Mouse (Mus musculus) urinary bladder, postnatal 14 days (tissue): ENCODE measurements around the gene Camk1.
"Not testable (repeated sequence)": the region's sequence is repeated elsewhere in the genome, so short reads cannot be mapped to it uniquely, and the experiment has no call there.

Experiments
- DNase-seq: peaks from one replicate; pipeline ENCODE4 v3.0.0; 2021; ENCODE audit warnings: low spot score

Gene Camk1

DNA sequence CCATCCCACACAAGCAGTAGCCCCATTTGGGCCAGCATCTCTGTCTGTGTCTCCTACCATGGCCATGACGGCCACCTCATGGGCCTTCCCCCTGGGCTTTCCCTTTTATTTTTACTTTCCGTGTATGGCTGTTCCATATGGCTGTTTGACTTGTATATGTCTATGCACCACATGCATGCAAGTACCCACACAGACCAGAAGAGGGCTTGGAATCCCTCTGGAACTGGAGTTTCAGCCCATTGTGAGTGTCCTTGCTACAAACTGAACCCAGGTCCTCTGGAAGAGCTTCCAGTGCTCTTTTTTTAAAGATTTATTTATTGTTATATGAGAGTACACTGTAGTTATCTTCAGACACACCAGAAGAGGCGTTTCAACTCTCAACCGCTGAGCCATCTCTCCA lies 17.7 kb upstream of the Camk1 start:
- DNase-seq: no peak

DNA sequence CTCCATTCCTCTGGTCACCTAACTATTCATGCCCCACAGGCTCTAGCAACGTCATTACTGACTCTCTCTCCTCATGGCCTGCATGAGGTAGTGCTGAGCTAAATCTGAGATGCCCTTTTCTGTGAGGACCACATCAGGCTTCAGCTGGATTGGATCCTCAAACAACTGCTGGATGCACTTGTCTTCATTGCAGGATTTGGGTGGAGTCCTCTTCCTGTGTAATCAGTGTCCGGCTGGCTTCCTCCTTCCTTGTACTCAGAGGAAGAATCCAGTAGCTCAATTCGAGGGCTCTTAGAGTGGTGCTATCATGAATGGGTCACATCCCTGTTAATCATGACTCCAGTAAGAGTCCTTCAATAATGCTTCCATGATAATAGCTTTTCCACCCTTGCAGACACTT lies 9.9 kb upstream of the Camk1 start:
- no peak for DNase-seq

DNA sequence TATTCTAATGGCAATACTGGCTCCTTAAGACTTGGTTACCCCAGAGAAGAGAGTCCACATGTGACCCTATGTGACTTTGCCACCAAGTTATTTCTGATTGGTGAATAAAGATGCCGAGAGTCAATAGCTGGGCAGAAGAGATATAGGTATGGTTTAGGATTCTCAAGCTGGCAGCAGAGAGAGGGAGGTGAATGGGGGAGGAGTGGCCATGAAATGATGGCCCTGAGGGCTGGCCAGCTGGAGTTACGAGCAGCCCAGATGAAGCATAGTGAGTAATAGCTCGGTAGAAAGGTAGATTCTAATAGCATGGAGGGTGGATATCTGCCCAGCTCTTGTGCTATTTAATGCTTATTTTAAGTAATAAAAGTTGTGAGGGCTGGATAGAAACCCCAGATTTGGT lies 9.0 kb upstream of the Camk1 start:
- DNase-seq: no peak

DNA sequence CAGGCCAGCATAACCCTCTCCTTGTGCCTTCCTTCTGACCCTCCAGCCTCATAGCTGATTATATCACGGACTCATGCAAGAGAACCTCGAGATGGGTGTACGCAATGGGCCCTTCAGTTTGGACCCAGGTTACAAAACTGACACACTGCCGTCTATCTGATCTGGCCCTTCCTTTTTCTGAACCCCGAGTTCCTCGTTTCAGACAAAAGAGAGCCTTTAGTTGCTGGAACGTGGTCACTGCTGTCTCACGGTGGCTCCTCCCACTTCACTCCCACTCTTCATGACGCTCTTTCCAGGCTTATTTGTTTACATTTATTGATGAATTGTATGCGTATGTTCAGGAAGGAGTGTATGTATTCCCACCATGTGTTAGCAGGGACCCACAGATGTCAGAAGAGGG lies 7.9 kb upstream of the Camk1 start:
- no peak for DNase-seq

DNA sequence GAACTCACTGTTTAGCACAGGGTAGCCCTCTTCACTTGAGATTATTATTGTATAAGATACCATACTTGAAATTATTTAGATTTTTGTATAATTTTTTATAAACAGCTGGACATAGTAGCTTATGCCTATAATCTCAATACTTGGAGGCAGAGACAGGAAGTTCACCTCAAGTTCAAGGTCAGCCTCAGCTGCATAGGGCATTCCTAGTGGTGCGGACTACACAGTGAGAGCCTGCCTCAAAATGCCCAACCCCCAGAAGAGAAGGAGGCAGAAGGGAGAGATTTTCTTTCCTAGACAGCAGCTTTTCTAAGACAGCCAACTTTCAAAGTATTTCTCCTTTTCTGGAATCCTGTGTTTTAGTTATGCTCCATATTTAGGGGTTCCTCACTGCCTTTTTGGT lies 7.4 kb upstream of the Camk1 start:
- no peak for DNase-seq

DNA sequence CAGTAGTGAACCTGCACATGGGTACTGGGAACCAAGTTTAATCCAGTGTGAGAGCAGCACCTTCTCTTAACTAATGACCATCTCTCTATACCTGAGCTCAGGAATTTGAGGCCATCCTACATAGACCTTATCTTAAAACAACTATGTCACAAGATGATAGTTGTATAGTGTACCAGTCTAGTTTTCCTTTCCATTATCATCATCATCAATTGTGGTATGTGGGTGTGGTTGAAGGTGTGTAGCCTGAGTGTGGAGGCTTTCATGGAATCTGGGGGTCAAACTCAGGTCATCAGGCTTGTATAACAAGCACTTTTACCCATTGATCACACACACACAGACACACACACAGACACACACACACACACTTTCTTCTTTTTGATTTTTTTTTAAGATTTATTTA lies 6.8 kb upstream of the Camk1 start:
- no peak for DNase-seq

DNA sequence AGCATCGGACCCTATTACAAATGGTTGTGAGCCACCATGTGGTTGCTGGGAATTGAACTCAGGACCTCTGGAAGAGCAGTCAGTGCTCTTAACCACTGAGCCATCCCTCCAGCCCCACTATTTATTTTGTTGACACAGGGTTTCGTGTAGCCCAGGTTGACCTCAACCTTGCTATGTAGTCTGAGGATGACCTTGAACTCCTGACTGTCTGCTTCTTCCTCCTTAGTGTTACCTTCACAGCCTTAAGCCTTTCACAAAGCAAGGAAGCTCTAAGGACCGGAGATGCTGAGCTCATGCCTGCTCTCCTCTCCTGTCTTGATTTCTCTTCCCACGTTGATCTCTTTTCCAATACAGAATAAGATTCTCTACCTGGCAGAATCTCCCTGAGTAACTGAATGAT lies 3.1 kb upstream of the Camk1 start:
- DNase-seq: no peak

DNA sequence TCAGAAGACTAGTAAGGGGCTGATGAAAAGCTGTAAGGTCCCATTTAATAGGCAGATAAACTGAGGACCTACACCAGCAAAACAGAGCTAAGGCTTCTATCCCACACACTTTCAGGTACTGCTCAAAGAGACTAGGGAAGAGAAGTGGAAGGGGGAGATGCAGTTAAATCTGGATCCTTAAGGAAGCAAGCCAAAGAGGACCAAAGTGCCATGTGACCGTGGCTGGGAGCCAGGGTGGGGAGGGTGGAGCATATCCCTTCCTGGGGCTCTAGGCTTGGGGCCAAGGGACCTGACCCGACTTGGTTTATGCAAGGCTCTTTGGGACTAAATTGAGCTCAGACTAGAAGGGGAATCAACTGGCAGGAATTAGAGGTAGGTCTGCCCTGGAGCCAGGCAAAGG lies 537 bp upstream of the Camk1 start:
- peak; percentile 75 for DNase-seq

DNA sequence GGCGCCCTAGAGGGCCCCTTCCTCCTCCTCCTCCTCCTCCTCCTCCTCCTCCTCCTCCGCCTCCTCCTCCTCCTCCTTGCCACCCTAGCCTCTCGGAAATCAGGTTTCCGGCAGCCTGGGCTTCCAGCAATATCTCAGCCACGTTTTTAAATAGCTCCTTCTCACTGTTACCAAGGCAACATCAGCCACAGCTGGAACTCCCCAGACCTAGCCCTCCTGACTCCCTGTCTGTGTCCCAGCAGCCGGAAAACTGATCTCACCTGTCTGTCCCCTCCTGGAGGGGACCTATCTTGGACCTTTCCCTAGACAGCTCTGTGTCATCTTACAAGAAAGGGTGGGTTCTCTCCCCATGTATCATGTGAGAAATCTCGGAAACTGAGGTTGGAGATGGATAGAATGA lies 1.5 kb downstream of the Camk1 start:
- DNase-seq: no peak

DNA sequence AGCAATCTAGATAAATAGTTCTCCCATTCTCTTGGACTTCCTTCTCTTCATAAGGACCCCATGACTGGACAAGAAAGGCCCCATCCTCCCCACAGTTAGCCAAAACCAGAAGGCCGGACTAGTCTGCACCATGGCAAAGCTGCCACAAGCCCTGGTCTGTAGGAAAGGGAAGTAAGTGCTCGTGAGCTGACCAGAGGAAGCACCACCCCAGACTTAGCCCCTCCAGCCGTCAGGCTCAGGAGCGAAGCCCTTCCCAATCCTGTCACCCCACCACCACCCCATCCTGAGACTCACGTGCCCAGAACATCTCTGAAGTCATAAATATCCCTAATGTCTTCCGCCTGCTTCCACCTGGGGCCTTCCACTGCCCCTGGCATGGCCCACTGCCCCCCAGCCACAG lies 2.2 kb downstream of the Camk1 start:
- no peak for DNase-seq

DNA sequence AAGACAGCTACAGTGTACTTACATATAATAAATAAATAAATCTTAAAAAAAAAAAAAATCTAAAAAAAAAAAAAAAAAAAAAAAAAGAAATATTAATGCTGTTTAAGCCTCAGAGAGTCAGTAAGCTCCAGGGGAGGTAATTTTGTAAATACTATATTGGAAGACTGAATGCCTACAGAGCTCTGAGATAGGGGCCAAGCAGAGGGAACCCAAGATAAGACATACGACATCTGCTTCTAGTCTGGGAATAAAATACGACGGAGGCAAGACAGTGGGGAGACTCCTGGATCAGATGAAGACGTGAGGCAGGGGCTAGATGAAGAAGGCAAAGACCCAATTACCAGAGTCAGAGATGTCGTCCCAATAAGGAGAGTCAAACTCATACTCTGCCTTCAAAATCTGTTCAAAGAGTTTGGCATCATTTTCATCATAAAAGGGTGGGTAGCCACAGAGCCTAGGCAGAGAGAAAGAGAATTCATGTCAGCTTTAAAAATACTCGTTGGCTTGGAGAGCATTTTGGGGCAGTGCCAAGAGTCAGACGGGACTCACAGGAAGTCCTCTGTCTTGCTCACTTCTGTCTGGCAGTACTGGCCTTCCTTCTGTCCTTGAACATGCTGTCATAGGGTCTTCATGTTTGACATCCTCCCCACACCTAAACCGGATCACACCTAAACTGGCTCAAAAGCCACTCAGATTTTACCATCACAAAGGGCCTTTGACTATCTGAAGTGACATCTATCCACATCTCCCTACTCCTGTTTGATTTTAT lies 6.7 kb downstream of the Camk1 start:
- DNase-seq: no peak

DNA sequence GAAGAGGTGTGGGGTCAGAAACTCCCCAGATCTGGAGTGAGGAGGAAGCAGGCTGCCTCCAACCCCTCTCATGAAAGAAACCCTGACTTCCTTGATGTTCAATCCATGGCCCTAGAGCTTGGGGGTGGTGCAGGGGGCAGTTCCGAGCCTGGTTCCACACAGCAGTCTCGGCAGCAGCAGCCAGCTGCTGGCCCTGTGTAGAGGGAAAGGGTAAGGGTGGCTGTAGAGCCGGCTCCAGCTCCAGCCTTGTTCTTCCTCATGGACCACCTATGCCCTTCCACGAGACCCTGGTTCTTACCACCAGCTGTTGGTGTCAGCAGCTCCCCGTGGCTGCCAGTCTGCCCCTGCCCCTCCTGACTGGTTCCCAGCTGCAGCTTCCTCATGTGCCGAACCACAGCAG lies 9.6 kb downstream of the Camk1 start:
- no peak for DNase-seq

DNA sequence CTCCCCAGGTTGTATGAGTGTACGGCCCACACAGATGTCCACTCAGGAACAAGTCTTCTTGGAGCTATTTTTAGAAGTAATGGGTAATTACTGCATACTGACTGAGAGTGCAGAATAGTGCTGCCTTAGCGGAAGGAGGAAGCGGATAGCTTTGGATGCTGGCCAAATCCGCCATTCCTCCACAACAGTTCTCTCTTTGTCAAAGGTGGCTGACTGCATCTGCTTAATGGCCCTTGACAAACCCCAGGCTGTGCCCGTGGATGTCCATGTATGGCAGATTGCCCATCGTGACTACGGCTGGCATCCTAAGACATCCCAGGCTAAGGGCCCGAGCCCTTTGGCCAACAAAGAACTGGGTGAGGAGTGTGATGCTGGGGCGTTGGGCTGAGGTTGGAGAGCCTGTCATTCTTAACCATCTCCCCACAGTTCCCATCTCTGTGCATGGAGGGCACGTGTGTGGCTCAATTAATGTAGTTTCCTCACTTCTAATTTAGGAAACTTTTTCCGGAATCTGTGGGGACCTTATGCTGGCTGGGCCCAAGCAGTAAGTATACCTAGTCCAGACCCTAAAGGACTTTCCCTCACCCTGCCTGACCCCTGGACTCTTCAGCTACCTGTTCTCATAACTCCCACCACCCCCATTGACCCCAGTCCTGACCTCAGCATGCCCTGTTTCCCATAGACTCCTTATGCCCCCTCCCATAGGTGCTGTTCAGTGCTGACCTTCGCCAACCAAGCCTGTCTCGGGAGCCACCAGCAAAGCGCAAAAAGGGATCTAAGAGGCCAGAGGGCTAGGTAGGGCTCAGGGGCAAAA lies 10.4 kb downstream of the Camk1 start:
- DNase-seq: peak; percentile 75

DNA sequence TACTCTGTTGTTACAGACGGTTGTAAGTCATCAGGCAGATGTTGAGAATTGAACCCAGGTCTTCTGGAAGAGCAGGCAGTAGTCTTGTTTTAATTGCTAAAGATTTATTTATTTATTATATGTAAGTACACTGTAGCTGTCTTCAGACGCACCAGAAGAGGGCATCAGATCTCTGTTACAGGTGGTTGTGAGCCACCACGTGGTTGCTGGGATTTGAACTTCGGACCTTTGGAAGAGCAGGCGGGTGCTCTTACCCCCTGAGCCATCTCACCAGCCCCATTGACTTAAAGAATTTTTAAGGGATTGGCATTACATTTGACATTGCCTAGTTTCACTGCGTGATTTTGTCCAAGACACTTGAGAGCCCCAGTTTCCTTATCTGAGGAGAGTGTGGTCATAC lies 11.1 kb downstream of the Camk1 start:
- not testable (repeated sequence) for DNase-seq

DNA sequence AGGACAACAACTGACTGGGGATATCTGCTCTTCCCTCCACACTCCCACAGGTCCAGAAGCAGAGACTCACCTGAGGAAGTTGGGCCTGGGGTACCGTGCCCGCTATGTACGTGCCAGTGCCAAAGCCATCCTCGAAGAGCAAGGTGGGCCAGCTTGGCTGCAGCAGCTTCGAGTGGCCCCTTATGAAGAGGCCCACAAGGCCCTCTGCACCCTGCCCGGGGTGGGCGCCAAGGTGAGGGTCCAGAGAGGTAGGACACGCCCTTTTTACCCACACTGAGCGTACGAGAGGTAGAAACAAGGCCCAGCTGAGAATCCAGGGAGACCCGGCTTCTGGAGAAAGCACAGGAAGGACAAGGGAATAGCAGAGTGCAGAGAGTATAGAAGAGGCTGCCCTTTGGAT lies 12.1 kb downstream of the Camk1 start:
- DNase-seq: no peak

DNA sequence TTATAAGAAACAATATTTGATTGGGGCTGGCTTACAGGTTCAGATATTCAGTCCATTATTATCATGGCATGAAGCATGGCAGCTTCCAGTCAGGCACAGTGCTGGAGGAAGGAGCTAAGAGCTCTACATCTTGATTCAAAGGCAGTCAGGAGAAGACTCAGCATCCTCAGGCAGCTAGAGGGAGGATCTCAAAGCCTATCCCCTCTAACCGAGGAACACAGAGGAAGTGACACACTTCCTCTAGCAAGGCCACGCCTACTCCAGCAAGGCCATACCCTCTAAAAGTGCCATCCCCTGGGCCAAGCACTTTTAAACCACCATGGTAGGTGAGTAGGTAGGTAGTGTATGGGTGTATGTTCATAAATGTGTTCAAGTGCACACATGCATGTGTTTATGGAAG lies 13.2 kb downstream of the Camk1 start:
- no peak for DNase-seq

DNA sequence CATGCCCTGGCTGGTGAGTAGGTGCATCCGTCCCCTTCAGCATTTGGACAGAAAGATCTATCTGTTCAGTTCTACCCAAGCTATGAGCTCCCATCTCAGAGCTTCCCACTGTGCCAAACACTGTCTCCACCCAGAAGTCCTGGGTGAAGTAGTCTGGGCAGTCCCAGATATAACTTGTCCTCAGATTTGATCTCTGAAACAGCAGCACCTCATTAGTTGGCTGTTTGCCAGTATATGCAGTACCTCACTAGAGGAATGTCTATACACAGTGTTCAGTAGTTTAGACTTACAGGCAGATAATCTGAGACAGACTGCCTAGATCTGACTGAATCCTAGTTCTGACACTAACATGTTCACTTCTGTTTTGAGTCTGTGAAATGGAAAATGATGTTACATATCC lies 14.4 kb downstream of the Camk1 start:
- DNase-seq: no peak

DNA sequence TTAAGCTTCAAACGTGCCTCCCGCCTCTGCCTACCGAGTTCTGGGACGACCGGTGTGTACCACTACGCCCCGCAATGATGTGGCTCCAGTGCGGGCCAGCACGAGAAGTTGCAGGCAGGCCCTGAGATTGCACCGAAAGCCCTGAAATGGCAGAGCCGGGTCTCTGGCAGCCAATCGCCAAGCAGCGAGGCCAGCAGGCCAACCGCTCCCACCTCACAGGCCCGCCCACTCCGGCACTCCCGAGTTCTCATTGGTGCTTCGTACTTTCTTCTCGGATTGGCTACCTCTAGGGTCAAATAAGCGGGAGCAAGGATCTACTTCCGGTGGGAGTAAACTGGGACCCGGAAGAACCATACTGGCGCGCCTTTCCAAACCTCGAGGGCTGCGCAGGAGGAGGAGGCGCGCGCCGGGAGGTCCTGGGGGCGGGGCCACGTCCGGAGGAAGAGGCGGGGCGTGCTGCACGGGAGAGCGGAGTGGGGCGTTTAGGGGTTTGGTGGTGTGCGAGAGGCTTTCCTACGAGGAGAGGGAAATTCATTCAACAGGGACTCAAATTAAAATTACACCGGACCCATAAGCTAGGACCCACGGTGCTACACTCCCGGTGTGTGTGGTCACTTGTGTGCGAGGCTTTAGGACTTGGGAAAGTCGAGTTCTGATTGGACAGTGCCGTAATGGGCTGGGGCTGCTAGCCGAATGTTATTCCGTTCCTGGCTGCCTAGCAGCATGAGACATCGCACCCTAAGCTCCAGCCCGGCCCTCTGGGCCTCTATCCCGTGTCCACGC lies 17.1 kb downstream of the Camk1 start, which contains the start of gene Ogg1:
TSS of gene Ogg1 (plus strand) at position 440 of the 783 bp plus-strand sequence.
- peak; percentile 98 for DNase-seq

DNA sequence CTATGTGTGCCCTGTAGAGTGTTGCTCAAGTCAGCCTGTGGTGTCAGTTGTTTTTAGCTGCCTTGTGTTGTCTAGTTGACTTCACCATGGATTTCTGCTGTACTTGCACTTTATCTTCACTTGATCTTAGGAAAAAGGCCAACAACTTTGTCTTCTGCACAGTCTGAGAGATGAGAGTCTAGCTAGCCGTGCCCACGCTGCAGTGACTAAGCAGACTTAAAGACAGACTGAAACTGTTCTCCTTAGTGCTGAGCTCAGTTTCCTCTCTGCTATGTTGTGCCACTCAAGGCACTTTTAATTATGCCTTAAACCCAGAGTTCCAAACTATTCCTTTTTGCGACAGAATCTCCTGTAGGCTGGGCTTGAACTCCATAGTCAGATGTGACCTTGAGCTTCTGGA lies 27.8 kb downstream of the Camk1 start:
- DNase-seq: no peak

DNA sequence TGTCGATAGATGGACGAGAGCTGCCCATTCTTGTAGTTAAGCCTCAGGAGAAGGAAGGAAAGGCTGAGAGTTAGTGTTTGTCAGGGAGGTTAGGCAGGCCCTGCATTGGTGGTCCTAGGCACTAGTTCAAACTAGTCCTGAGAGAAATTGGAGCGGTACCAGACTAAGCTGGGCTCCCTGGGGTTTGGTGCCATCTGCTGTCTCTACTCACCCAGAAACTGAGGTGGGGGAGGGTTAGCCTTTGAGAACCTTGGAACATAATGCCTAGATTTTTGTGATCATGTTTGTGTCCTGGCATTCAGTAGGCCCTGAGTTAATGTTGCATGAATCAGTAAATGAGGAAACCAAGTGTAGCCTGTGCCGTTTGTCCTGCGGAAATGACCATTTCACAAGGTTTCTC lies 35.6 kb downstream of the Camk1 start:
- no peak for DNase-seq

DNA sequence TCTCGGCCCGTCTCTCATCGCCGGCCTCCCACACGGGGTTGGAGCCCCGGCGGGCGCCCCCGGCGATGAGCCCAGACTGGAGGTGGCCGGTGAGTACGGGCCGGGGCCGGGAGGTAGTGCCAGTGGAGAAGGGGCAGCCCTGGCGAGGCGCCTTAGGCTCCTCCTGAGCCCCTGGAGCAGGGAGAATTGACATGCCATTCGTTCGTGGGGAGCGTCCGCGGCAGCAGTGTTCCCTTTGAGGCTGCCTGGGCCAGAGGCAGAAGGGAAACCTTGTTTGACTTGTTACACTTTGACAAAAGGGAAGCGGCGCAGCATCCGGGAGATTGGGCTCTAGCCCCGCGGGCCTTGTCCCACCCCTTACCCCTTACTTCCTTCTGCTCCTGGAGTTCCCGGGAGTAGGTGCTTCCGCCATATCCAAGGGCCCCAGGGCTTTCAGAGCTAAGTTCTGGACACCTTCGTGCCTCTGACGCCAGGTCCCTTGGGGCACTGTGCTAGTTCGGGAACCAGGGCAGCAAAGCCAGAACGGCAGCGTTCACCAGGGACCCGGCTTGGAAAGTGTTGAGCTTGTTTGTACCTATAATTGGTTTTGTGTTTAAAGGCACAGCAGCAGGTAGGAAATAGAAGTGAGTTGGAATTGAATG lies 36.2 kb downstream of the Camk1 start:
- peak; percentile 47 for DNase-seq

DNA sequence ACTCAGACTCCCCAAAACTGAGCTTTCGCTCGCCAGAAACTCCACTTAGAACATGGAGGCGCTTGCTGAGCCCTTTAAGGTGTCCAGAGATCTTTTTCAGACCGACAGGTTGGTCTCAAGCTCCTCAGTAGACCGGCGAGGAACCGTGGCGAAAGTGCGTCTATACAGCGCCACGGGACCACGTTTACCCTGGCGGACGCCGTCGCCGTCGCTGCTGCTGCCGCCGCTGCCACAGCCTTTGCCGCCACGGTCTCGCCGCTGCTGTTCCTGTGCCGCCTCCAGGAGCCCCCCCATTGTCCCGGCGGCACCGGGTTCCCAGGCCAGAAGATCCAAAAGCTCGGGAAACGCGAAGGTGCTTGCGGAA lies 36.8 kb downstream of the Camk1 start, which contains the start of gene Brpf1:
TSS of gene Brpf1 (plus strand) at position 152 of the 364 bp plus-strand sequence.
- DNase-seq: no peak
